Mouse (Mus musculus) kidney, adult 2 months (tissue): ENCODE results near the gene Gm9945.

ENCODE experiments used
- CTCF ChIP-seq: fragments of 200-500 bp; conservative IDR thresholded peaks from 2 replicates; pipeline ENCODE4 v1.5.1; 2011; ENCODE audit warnings: low read depth, mild to moderate bottlenecking, control low read depth, low read length, moderate library complexity, mixed read lengths; ENCODE audit not compliant: insufficient read depth, insufficient read length
- POLR2A ChIP-seq: fragments of 200-500 bp; IDR thresholded peaks from one replicate; pipeline ENCODE4 v1.6.1; 2011; ENCODE audit warnings: low read depth, low read length, control low read depth

- TF ChIP-seq CTCF, result peak; percentile 53
- no peak for TF ChIP-seq POLR2A
Observed at GRCm38 (mm10) chr11:53524905-53525304, 44.9 kb downstream of the Gm9945 start.
